Mouse (Mus musculus): ENCODE data around the gene Mpp5. TPM values are rescaled to one million over a fixed set of nuclear protein-coding genes. Genes with fewer than 3 reads are reported as not detected.

The Mpp5 gene
- 24.4 and 25.8 TPM in 2 replicates for polyA plus RNA-seq (2015; fragmentation: Nextera tagmentation; extraction: Ambion mirVana)

DNA sequence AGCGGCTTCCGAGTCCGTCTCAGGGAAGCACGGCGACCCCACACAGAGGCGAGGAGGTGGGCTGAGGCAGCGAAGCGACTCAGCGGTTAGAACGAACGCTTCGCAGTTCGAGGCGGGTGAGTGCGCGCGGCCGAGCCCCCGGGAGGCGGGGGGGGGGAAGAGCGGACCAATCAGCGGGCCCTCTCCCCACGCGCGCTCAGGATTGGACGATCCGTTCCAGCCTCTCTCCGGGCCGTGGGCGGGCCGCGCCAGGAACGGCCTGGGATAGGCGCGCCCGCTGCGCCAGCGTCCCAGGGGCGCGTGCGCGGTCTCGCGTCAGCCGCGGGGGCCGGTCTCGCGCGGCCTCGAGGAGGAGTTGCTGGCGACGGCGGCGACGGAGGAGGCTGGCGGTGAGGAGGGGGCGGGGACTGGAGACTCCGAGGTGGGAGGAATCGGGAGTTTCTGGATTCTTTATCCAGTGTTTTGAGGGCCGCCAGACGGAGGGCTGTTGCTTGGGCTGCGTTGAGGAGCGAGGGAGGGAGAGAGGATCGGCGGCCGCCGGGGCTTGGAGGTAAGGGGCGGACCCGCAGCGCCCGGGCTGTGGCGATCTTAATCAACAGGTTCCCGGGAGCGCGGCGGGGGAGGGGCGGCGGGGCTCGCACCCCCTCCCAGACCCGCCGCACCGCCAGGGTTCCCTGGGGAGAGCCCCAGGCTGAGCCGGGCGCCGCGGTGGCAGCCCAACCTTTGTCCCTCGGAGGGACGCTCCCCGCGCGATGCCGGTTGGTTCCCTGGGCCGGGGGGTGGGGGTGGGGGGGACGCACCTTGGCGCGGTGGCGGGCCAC, at the start of gene Mpp5:
Gene Mpp5, plus strand, starts transcription at position 351 of the 821 bp plus-strand sequence.
- ATAC-seq = peak; percentile 99
- Histone ChIP-seq H3K27me3 (replicated peaks; ENCODE audit: control insufficient read depth, insufficient read depth, low read length) (no peaks in the 10 kb centered on the region), H3K4me3 (ENCODE audit: low read length) (peak within 1 kb of the TSS; percentile 86), H3K4me1 (ENCODE audit: control insufficient read depth, insufficient read depth, low read length) (no peaks in the 10 kb centered on the region), H3K36me3 (ENCODE audit: control insufficient read depth, insufficient read depth, low read length) (no peaks in the 10 kb centered on the region), H3K9ac (ENCODE audit: low read depth, low read length) (peak within 1 kb of the TSS; percentile 86), H3K4me2 (ENCODE audit: low read depth, low read length) (peak within 1 kb of the TSS; percentile 96), H3K27ac (ENCODE audit: low read length) (peak within 1 kb of the TSS; percentile 98), H3K9me3 (ENCODE audit: control insufficient read depth, low read length) (no peaks in the 10 kb centered on the region)
- under 1% methylated on average over 84 of the region's 98 CpGs for WGBS

DNA sequence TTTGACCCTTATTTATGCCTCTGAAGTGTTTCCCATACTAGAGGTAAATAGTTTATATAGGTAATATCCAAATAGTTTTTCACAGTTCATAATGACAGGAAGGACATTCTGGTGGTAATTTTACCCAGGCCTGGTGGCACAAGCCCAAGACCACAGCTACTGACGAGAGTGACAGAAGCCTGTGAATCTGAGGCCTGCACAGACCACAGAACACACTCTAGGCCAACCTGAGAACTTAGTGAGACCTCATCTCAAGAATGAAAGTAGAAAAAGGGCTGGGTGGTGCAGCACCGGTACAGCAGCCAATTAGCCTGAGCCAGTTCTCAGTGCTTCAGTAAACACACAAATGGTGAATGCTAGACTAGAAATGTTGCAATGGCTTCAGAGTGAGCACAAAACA, 30.9 kb upstream of the Mpp5 start:
- H3K27ac ChIP-seq (ENCODE audit: low read length) = no peak overlapping the region
- H3K36me3 ChIP-seq (ENCODE audit: control insufficient read depth, insufficient read depth, low read length) = no peaks in the 10 kb centered on the region
- H3K4me2 ChIP-seq (ENCODE audit: low read depth, low read length) = no peak overlapping the region
- H3K4me3 ChIP-seq (ENCODE audit: low read length) = no peak overlapping the region
- H3K4me1 ChIP-seq (ENCODE audit: control insufficient read depth, insufficient read depth, low read length) = no peaks in the 10 kb centered on the region
- WGBS = 69% methylated on average over 2 of the region's 2 CpGs
- H3K27me3 ChIP-seq (replicated peaks; ENCODE audit: control insufficient read depth, insufficient read depth, low read length) = no peaks in the 10 kb centered on the region
- no peaks in the 10 kb centered on the region for H3K9me3 ChIP-seq (ENCODE audit: control insufficient read depth, low read length)
- ATAC-seq = no peak
- H3K9ac ChIP-seq (ENCODE audit: low read depth, low read length) = no peak overlapping the region

DNA sequence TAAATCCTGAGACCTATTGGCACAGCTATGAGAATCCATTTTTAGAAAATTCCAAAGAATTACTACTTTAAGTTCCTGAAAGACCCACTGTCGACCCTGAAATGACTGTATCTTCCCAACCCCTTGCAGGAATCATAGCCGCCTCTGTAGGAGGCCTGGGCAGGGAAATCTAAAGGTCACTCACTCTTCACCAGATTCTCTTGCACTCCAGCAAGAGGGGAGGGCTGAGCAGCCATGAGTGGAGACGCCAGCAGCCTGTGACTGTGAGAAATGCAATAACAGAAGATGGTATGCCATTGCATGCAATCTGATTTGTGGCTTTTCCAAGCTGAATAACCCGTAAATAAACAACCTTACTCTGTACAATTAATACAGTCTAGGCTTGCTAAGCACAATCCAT, 21.0 kb upstream of the Mpp5 start:
- Histone ChIP-seq H3K9ac (ENCODE audit: low read depth, low read length) (no peak overlapping the region), H3K27ac (ENCODE audit: low read length) (no peak overlapping the region), H3K27me3 (replicated peaks; ENCODE audit: control insufficient read depth, insufficient read depth, low read length) (no peaks in the 10 kb centered on the region), H3K4me1 (ENCODE audit: control insufficient read depth, insufficient read depth, low read length) (no peaks in the 10 kb centered on the region), H3K4me3 (ENCODE audit: low read length) (no peak overlapping the region), H3K4me2 (ENCODE audit: low read depth, low read length) (no peak overlapping the region), H3K36me3 (ENCODE audit: control insufficient read depth, insufficient read depth, low read length) (no peaks in the 10 kb centered on the region), H3K9me3 (ENCODE audit: control insufficient read depth, low read length) (no peaks in the 10 kb centered on the region)
- no peak for ATAC-seq
- 52% methylated on average over 4 of the region's 4 CpGs for WGBS

DNA sequence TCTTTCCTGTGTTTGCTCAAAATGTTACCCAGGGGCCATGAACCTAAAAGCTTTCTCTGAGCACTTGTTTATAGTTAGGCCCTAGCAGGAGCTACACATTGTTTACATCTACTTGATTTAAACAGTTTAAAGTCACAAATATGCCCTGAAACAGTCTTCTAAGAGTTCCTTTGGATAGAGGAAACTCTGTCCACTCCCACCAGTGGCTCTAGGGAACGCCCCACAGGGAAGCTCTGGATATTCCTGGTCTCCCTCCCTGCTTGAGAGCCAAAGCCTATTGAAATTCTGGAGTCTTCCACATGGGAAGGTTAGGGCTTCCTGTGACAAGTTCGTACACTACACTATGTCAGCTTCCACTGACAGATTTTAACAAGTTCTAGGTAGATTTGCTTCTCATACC, 9.1 kb upstream of the Mpp5 start:
- WGBS = 41% methylated on average over 2 of the region's 2 CpGs
- no peak overlapping the region for H3K9ac ChIP-seq (ENCODE audit: low read depth, low read length)
- 0 out of 2 replicates have a peak, but pooled peaks cover 2% of the 10 kb centered on the region for H3K4me1 ChIP-seq (ENCODE audit: control insufficient read depth, insufficient read depth, low read length)
- H3K9me3 ChIP-seq (ENCODE audit: control insufficient read depth, low read length) = no peaks in the 10 kb centered on the region
- ATAC-seq = 0 out of 2 replicates have a peak, but pooled peaks have one; percentile 28
- H3K4me3 ChIP-seq (ENCODE audit: low read length) = no peak overlapping the region
- H3K4me2 ChIP-seq (ENCODE audit: low read depth, low read length) = no peak overlapping the region
- no peaks in the 10 kb centered on the region for H3K27me3 ChIP-seq (replicated peaks; ENCODE audit: control insufficient read depth, insufficient read depth, low read length)
- H3K27ac ChIP-seq (ENCODE audit: low read length) = no peak overlapping the region
- no peaks in the 10 kb centered on the region for H3K36me3 ChIP-seq (ENCODE audit: control insufficient read depth, insufficient read depth, low read length)

DNA sequence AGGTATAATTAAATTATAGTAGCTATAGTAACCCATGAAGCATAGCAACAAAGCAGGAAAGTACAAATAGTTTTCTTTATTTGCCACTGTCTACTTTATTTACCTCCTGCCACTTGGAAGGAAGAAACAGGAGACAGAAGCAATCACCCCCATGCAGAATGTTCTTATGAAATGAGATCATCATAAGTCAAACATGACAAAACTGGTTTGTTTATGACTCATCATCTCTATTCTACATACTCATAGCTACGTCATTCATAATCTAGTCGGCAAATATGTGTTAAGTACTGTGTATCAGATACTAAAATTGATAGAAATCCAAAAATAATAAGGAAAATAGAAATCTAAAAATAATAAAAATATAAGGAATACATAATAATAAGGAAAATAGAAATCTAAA, 8.4 kb upstream of the Mpp5 start:
- H3K4me1 ChIP-seq (ENCODE audit: control insufficient read depth, insufficient read depth, low read length) = 0 out of 2 replicates have a peak, but pooled peaks cover 2% of the 10 kb centered on the region
- no peaks in the 10 kb centered on the region for H3K9me3 ChIP-seq (ENCODE audit: control insufficient read depth, low read length)
- H3K27me3 ChIP-seq (replicated peaks; ENCODE audit: control insufficient read depth, insufficient read depth, low read length) = no peaks in the 10 kb centered on the region
- no peaks in the 10 kb centered on the region for H3K36me3 ChIP-seq (ENCODE audit: control insufficient read depth, insufficient read depth, low read length)
- H3K27ac ChIP-seq (ENCODE audit: low read length) = no peak overlapping the region
- no peak overlapping the region for H3K4me3 ChIP-seq (ENCODE audit: low read length)
- no peak overlapping the region for H3K9ac ChIP-seq (ENCODE audit: low read depth, low read length)
- ATAC-seq = no peak
- WGBS = 80% methylated on average over 2 of the region's 2 CpGs
- H3K4me2 ChIP-seq (ENCODE audit: low read depth, low read length) = no peak overlapping the region

DNA sequence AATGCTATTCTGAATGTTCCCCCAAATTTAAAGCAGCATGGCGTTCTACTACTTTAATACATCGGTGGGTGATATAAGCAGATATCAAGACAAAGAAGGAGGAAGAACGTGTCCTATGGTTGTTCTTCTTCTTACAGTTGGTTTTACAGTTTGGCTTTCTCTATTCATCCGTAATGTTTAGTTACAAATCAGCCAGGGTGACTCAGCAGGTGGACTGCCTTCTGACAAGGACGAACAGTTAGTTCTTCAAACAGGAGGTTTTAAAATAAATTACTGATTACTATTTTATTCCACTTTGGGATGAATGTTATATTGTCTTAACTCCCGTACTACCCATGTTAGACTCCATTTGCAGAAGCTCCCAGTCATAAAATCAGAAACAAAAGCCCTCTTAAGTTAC, 2.5 kb upstream of the Mpp5 start:
- WGBS = 75% methylated on average over 6 of the region's 6 CpGs
- Histone ChIP-seq H3K4me3 (ENCODE audit: low read length) (no peak overlapping the region), H3K27ac (ENCODE audit: low read length) (no peak overlapping the region), H3K27me3 (replicated peaks; ENCODE audit: control insufficient read depth, insufficient read depth, low read length) (no peaks in the 10 kb centered on the region), H3K4me2 (ENCODE audit: low read depth, low read length) (no peak overlapping the region), H3K36me3 (ENCODE audit: control insufficient read depth, insufficient read depth, low read length) (no peaks in the 10 kb centered on the region), H3K9ac (ENCODE audit: low read depth, low read length) (no peak overlapping the region), H3K4me1 (ENCODE audit: control insufficient read depth, insufficient read depth, low read length) (no peaks in the 10 kb centered on the region), H3K9me3 (ENCODE audit: control insufficient read depth, low read length) (no peaks in the 10 kb centered on the region)
- ATAC-seq = no peak

DNA sequence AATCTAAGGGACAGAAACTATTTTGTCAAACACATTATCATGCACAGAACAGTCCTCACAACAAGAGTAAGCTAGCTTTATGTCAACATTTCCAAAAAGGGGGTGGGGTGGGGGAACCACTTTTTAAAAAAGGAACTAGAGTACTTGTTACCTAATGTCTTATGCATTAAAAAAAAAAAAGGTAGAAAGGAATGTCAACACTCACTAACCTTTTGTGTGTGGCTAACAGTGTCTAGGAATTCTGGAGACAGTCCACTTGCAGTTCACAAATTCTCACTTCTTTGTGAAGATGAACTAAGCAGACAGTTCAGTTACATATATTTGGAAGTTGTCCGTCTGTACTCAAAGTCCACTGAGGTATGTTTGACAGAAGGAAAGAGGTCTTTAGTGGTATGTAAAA, 1.3 kb upstream of the Mpp5 start:
- Histone ChIP-seq H3K9me3 (ENCODE audit: control insufficient read depth, low read length) (no peaks in the 10 kb centered on the region), H3K36me3 (ENCODE audit: control insufficient read depth, insufficient read depth, low read length) (no peaks in the 10 kb centered on the region), H3K27ac (ENCODE audit: low read length) (no peak overlapping the region), H3K4me3 (ENCODE audit: low read length) (no peak overlapping the region), H3K4me1 (ENCODE audit: control insufficient read depth, insufficient read depth, low read length) (no peaks in the 10 kb centered on the region), H3K27me3 (replicated peaks; ENCODE audit: control insufficient read depth, insufficient read depth, low read length) (no peaks in the 10 kb centered on the region), H3K9ac (ENCODE audit: low read depth, low read length) (no peak overlapping the region), H3K4me2 (ENCODE audit: low read depth, low read length) (0 out of 2 replicates have a peak overlapping the region, but pooled peaks have one; percentile 96)
- WGBS = 33% methylated on average over 1 of the region's 1 CpGs
- ATAC-seq = no peak

DNA sequence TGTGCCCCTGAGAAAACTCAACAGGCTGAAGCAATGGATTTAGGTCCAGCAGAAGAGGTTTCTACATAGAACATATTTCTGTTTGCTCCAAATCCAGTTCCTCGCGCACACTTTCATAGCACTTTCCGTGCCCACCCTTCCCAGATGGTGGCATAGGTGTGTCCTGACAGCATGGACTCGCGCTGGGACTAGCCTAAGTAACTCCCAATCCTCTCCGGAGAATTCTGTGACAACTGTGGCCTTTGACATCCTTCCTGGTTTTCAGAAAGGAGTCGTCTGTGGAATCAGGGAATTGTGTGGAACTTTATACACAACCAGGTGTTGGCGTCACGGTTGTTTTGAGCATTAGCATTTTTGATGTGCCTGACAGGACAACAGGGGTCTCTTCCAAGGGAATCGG, 594 bp upstream of the Mpp5 start:
- peak overlapping the region; percentile 82 for H3K9ac ChIP-seq (ENCODE audit: low read depth, low read length)
- under 1% methylated on average over 10 of the region's 10 CpGs for WGBS
- peak overlapping the region; percentile 63 for H3K27ac ChIP-seq (ENCODE audit: low read length)
- H3K4me2 ChIP-seq (ENCODE audit: low read depth, low read length) = peak overlapping the region; percentile 96
- ATAC-seq = peak; percentile 34
- H3K4me3 ChIP-seq (ENCODE audit: low read length) = peak overlapping the region; percentile 70
- no peaks in the 10 kb centered on the region for H3K36me3 ChIP-seq (ENCODE audit: control insufficient read depth, insufficient read depth, low read length)
- H3K4me1 ChIP-seq (ENCODE audit: control insufficient read depth, insufficient read depth, low read length) = no peaks in the 10 kb centered on the region
- no peaks in the 10 kb centered on the region for H3K9me3 ChIP-seq (ENCODE audit: control insufficient read depth, low read length)
- H3K27me3 ChIP-seq (replicated peaks; ENCODE audit: control insufficient read depth, insufficient read depth, low read length) = no peaks in the 10 kb centered on the region

DNA sequence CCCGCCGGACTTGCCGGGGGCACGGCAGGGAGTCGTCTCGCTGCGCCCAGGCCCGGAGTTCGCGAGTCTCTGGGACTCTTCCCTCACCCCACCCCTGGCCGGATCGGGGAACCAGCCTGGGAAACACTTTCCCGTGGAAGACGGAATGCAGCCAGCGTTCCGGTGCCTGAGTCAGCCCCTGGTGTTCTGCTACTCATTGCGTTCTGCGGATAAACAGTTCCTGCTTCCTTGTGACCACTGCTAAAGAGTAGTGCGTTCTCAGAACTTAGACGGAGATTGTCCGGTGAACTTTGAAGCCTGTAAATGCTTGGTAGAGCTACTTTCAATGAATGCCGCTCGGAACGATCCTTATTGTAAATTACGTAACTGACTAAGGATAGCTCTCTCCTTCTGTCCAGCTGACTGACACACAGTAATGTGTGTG, 683 bp downstream of the Mpp5 start:
- Histone ChIP-seq H3K27ac (ENCODE audit: low read length) (peak overlapping the region; percentile 98), H3K27me3 (replicated peaks; ENCODE audit: control insufficient read depth, insufficient read depth, low read length) (no peaks in the 10 kb centered on the region), H3K36me3 (ENCODE audit: control insufficient read depth, insufficient read depth, low read length) (no peaks in the 10 kb centered on the region), H3K9ac (ENCODE audit: low read depth, low read length) (peak overlapping the region; percentile 86), H3K4me3 (ENCODE audit: low read length) (peak overlapping the region; percentile 86), H3K9me3 (ENCODE audit: control insufficient read depth, low read length) (no peaks in the 10 kb centered on the region), H3K4me2 (ENCODE audit: low read depth, low read length) (peak overlapping the region; percentile 60), H3K4me1 (ENCODE audit: control insufficient read depth, insufficient read depth, low read length) (no peaks in the 10 kb centered on the region)
- under 1% methylated on average over 24 of the region's 25 CpGs for WGBS
- ATAC-seq = peak; percentile 60

All from intestine, embryonic 16.5 days (tissue).